Mouse (Mus musculus) neural tube, embryonic 13.5 days (tissue): ENCODE results near the gene Mcf2l. TPM values are rescaled to one million over a fixed set of nuclear protein-coding genes. Genes with fewer than 3 reads are reported as not detected.

Experiments used
- ATAC-seq: fragments of 200-750 bp; cut with Nextera tagmentation; 2 replicates; pipeline ENCODE4 v1.8.0; 2017; ENCODE audit warnings: low read depth, mild to moderate bottlenecking, moderate TSS enrichment, moderate library complexity
- H3K27ac ChIP-seq: fragments of 300-500 bp; sonication (generic); replicated peaks from 2 replicates; pipeline ENCODE4 v1.5.1; 2015; ENCODE audit warnings: moderate library complexity, mild to moderate bottlenecking, inconsistent platforms
- H3K27me3 ChIP-seq: fragments of 300-500 bp; sonication (generic); 2 replicates; pipeline ENCODE4 v1.6.1; 2015; ENCODE audit warnings: mild to moderate bottlenecking, inconsistent platforms
- H3K36me3 ChIP-seq: fragments of 300-500 bp; sonication (generic); 2 replicates; pipeline ENCODE4 v1.6.1; 2015; ENCODE audit warnings: mild to moderate bottlenecking, inconsistent platforms
- H3K4me1 ChIP-seq: fragments of 300-500 bp; sonication (generic); replicated peaks from 2 replicates; pipeline ENCODE4 v1.6.1; 2015; ENCODE audit warnings: inconsistent platforms
- H3K4me2 ChIP-seq: fragments of 300-500 bp; sonication (generic); 2 replicates; pipeline ENCODE4 v1.6.1; 2015; ENCODE audit warnings: inconsistent platforms, mild to moderate bottlenecking, moderate library complexity
- H3K4me3 ChIP-seq: fragments of 300-500 bp; sonication (generic); 2 replicates; pipeline ENCODE4 v1.5.1; 2015; ENCODE audit warnings: mild to moderate bottlenecking, inconsistent platforms
- H3K9ac ChIP-seq: fragments of 300-500 bp; sonication (generic); 2 replicates; pipeline ENCODE4 v1.6.1; 2015; ENCODE audit warnings: moderate library complexity, mild to moderate bottlenecking, inconsistent platforms
- H3K9me3 ChIP-seq: fragments of 300-500 bp; sonication (generic); 2 replicates; pipeline ENCODE4 v1.6.1; 2016; ENCODE audit warnings: inconsistent platforms
- WGBS: fragments of 180-500 bp; shearing (Covaris S2); methylation state at CpG from one replicate; pipeline ENCODE4 v1.1.7; 2015; 5-methylcytosine and 5-hydroxymethylcytosine counted together
- polyA plus RNA-seq: library from polyadenylated mRNA; unstranded; fragments of >200 nt; fragmentation: Nextera tagmentation; extraction: Ambion mirVana; gene quantifications from 2 replicates; pipeline ENCODE4 v1.2.1, GENCODE M21; 2015

Gene Mcf2l
- polyA plus RNA-seq, 1 experiment from 2014 or later, result 107 TPM

DNA sequence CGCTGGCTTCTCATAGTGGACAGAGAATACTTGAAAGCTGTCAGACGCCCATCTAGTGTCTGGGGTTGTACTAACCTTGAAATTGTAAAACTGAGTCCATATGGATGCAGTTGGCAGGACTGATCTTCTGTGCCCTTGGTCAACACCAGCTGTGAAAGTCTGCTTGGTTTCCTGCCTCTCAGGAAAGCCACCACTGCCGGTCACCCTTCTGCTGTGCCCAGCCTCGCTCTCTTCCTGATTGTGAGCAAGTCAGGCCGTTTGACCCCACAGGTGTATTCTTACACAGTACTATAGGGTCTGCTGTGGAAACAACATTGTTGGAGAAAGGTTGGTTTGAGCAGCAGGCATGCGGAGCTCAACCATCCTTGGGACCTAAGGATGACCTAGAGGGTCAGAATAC is 3.5 kb downstream of the Mcf2l start:
- Histone ChIP-seq H3K27ac (no peak overlapping the region), H3K9ac (no peak overlapping the region), H3K4me3 (no peak overlapping the region), H3K9me3 (no peaks in the 10 kb centered on the region), H3K36me3 (peaks cover 5% of the 10 kb centered on the region), H3K4me2 (no peak overlapping the region), H3K4me1 (peaks cover 29% of the 10 kb centered on the region), H3K27me3 (no peaks in the 10 kb centered on the region)
- 86% methylated on average over 6 of the region's 6 CpGs for WGBS
- ATAC-seq, result no peak

DNA sequence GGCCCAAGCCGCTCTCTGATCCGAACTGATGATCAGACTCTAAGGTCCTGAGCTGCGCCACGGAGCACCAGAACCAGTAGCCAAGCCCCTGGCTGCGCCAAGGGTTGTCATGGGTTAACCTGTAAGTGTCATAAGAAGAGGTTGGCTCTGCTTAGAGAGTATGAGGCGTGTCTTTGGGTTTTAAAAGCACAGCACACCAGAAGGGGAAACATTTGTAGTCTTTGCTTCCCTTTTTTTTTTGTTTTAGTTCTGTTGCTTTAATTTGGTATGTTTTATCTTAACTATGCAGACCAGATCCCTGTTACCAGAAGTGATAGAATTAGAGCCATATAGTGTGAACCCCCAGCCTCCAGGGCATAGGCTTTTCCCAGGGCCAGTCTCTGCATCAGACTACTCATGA is 6.6 kb downstream of the Mcf2l start:
- WGBS, result 91% methylated on average over 6 of the region's 6 CpGs
- Histone ChIP-seq H3K36me3 (peaks cover 17% of the 10 kb centered on the region), H3K4me3 (no peak overlapping the region), H3K4me2 (no peak overlapping the region), H3K9ac (no peak overlapping the region), H3K27ac (no peak overlapping the region), H3K4me1 (peaks cover 6% of the 10 kb centered on the region), H3K27me3 (no peaks in the 10 kb centered on the region), H3K9me3 (no peaks in the 10 kb centered on the region)
- no peak for ATAC-seq

GRCm38 (mm10) chr8:12883051-12884004 is 9.7 kb downstream of the Mcf2l start:
- no peak for ATAC-seq
- H3K27me3 ChIP-seq, result no peaks in the 10 kb centered on the region
- no peaks in the 10 kb centered on the region for H3K4me1 ChIP-seq
- WGBS, result 88% methylated on average over 21 of the region's 21 CpGs
- no peak overlapping the region for H3K4me2 ChIP-seq
- no peak overlapping the region for H3K9ac ChIP-seq
- no peak overlapping the region for H3K4me3 ChIP-seq
- no peak overlapping the region for H3K27ac ChIP-seq
- no peaks in the 10 kb centered on the region for H3K9me3 ChIP-seq
- peaks cover 28% of the 10 kb centered on the region for H3K36me3 ChIP-seq

- Histone ChIP-seq H3K4me2 (no peak overlapping the region), H3K4me3 (no peak overlapping the region), H3K4me1 (no peaks in the 10 kb centered on the region), H3K27ac (no peak overlapping the region), H3K9me3 (no peaks in the 10 kb centered on the region), H3K36me3 (peaks cover 39% of the 10 kb centered on the region), H3K9ac (no peak overlapping the region), H3K27me3 (no peaks in the 10 kb centered on the region)
- no peak for ATAC-seq
- 85% methylated on average over 16 of the region's 16 CpGs for WGBS
Observed at GRCm38 (mm10) chr8:12887772-12888435, 14.3 kb downstream of the Mcf2l start.

GRCm38 (mm10) chr8:12889046-12889598 is 15.5 kb downstream of the Mcf2l start:
- ATAC-seq, result no peak
- H3K4me3 ChIP-seq, result no peak overlapping the region
- no peak overlapping the region for H3K4me2 ChIP-seq
- no peak overlapping the region for H3K27ac ChIP-seq
- H3K4me1 ChIP-seq, result no peaks in the 10 kb centered on the region
- H3K9ac ChIP-seq, result no peak overlapping the region
- H3K9me3 ChIP-seq, result no peaks in the 10 kb centered on the region
- WGBS, result 87% methylated on average over 11 of the region's 11 CpGs
- H3K27me3 ChIP-seq, result no peaks in the 10 kb centered on the region
- peaks cover 32% of the 10 kb centered on the region for H3K36me3 ChIP-seq

GRCm38 (mm10) chr8:12892882-12893446 is 19.4 kb downstream of the Mcf2l start:
- no peak for ATAC-seq
- no peak overlapping the region for H3K27ac ChIP-seq
- H3K9me3 ChIP-seq, result no peaks in the 10 kb centered on the region
- H3K4me3 ChIP-seq, result no peak overlapping the region
- H3K4me1 ChIP-seq, result peaks cover 7% of the 10 kb centered on the region
- H3K36me3 ChIP-seq, result peaks cover 19% of the 10 kb centered on the region
- WGBS, result 85% methylated on average over 5 of the region's 5 CpGs
- H3K4me2 ChIP-seq, result no peak overlapping the region
- H3K27me3 ChIP-seq, result no peaks in the 10 kb centered on the region
- H3K9ac ChIP-seq, result no peak overlapping the region

DNA sequence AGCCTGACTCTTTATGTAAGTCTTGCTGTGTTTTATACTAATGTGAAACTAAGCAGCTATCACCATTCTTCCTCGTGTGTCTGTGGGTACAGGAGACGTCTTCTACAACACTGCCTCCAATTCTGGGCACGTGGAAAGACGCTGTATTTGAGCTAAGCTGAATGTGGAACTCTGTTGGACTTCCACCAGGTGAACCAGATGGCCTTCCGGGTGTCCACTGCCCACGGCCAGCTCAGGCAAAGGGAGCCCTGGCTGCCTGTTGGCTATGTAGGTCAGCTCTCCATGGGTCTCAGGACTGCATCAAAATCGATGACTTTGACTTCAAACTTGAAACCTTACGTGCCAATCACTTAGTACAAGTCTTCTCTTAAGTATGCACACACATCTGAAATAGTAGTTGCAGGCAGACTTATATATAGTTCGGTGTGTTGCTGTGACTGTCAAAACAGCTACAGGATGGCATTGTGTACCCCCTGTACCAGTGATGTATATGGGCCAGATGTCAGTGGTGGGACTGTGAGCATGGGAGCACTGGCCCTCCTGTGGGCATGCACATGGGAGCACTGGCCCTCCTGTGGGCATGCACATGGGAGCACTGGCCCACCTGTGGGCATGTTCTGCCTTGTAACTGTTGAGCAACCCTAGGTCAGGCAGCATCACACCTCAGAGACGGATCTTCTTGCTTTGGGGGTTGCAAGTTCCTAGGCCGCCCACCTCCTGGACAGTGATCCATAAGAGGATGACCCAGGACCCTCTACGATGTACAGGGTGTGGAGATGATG is 20.4 kb downstream of the Mcf2l start:
- H3K4me1 ChIP-seq, result peaks cover 7% of the 10 kb centered on the region
- no peak overlapping the region for H3K4me3 ChIP-seq
- H3K36me3 ChIP-seq, result peaks cover 19% of the 10 kb centered on the region
- no peak for ATAC-seq
- no peak overlapping the region for H3K27ac ChIP-seq
- no peaks in the 10 kb centered on the region for H3K9me3 ChIP-seq
- no peak overlapping the region for H3K4me2 ChIP-seq
- H3K27me3 ChIP-seq, result no peaks in the 10 kb centered on the region
- no peak overlapping the region for H3K9ac ChIP-seq
- 90% methylated on average over 12 of the region's 12 CpGs for WGBS

DNA sequence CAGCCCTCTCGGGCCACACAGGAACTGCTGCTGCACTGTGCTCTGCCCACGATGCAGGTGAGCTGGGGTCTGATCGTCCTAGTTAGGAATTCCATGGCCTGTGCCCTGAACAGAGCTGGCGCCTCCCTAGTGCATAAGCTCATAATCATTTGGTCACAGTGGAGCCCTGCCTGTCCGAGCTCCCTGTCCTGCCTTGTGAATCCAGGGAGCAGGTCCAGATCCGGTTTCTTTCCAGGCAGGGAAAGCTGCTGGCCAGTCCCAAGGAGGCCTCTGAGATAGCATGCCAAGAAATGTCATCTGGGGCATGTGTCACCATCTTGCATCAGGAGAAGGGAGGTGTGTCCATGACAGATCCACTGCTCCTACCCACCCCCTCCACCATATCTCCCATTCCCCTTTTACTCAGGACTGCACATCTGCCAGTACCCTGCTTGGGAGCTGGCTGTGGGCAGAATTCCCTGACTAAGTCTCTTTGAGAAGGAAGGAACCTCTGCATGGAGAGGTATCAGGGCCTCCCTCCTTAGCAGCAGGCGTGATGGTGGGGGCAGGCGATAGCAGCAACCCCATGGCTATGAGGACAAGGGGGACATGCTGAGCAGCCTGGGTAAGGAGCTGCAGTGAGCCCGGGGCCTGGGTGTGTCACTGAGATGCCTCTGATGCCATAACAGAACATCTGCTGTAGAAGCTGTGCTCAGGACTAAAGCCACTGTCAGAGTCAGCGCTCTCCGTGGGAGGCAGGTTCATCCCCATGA is 21.4 kb downstream of the Mcf2l start:
- 79% methylated on average over 11 of the region's 11 CpGs for WGBS
- peaks cover 16% of the 10 kb centered on the region for H3K36me3 ChIP-seq
- H3K4me2 ChIP-seq, result no peak overlapping the region
- no peaks in the 10 kb centered on the region for H3K9me3 ChIP-seq
- H3K9ac ChIP-seq, result no peak overlapping the region
- no peak overlapping the region for H3K4me3 ChIP-seq
- no peak for ATAC-seq
- no peaks in the 10 kb centered on the region for H3K27me3 ChIP-seq
- peaks cover 7% of the 10 kb centered on the region for H3K4me1 ChIP-seq
- H3K27ac ChIP-seq, result no peak overlapping the region

DNA sequence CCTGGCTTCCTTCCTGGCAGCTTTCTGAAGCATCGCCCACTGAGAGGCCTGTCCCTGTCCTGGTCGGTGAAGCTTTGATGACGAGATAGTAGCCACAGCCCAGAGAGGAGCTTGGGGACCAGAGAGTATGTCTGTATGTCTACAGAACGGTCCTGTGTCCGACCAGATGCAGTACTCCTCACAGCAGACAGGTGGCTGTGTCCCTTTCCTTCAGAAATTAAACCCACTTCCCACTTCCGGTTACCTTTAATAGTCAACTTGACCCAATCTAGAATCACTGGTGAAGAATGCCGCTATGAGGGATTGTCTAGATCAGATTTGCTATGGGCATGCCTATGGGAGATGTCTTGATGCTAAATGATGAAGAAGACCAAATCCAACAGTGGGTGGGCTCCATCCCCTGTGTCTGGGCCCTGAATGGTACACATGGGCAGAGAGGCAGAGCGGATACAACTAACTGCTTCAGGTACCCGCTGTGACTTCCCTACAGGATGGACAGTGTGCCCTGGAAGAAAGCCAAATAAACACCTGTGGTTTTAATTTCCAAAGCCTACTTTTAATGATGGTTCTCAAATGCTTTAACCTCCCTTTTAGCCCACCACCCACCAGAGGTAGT is 22.0 kb downstream of the Mcf2l start:
- Histone ChIP-seq H3K9ac (no peak overlapping the region), H3K36me3 (peaks cover 9% of the 10 kb centered on the region; the same call in 1 of the 2 replicates), H3K4me3 (no peak overlapping the region), H3K27ac (no peak overlapping the region), H3K4me2 (no peak overlapping the region), H3K4me1 (peaks cover 7% of the 10 kb centered on the region), H3K9me3 (no peaks in the 10 kb centered on the region), H3K27me3 (no peaks in the 10 kb centered on the region)
- 80% methylated on average over 9 of the region's 9 CpGs for WGBS
- no peak for ATAC-seq

DNA sequence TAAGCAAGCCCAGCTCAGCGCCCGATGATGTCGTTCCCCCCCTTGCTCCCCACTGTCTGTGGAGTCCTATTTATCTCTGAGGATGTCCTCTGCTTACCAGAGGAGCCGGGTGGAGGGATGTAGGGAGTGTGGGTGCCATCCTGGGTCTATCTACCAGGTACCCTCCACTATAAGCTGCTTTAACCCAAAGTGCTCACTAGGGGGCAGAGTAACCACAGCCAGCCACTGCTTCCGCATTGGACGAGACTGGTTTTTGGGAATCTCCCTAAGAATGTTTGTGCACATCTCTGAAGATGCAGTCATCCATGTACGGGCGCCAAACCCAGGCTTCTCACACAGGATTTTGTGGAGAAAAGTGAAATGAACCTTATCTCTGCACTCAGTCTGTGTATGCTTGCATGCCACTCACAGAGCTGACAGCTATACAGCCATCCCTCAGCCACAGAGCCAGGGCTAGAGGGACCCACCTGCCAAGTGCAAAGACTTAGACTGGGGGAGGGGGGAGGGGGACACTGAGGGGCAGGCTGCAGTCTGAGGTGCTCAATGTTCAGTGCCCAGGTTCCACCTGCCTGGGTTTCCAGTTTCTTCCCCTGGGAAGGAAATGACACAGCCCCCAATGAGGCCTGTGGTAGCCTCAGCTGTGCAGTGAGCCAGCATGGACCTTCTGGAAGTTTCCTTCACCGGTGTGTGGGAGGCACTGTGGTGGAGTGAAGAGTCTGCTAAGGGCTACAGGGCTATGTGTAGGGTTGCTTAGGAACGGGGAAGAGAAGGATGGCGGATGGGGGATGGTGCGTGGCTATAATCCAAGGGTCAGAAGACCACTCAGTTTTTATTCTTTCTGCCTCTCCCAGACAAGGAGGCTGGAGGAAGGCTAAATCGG is 23.1 kb downstream of the Mcf2l start:
- no peak overlapping the region for H3K27ac ChIP-seq
- H3K4me1 ChIP-seq, result peaks cover 7% of the 10 kb centered on the region
- H3K9ac ChIP-seq, result 0 out of 2 replicates have a peak overlapping the region, but pooled peaks have one; percentile 8
- no peak overlapping the region for H3K4me3 ChIP-seq
- peak; percentile 68 for ATAC-seq
- no peaks in the 10 kb centered on the region for H3K9me3 ChIP-seq
- no peaks in the 10 kb centered on the region for H3K27me3 ChIP-seq
- H3K36me3 ChIP-seq, result 0 out of 2 replicates have a peak, but pooled peaks cover 1% of the 10 kb centered on the region
- WGBS, result 57% methylated on average over 13 of the region's 13 CpGs
- no peak overlapping the region for H3K4me2 ChIP-seq
